Mouse (Mus musculus) hematopoietic stem cell, adult 5-6 weeks (primary cell): Measurements from ENCODE around the gene Nfkb2. TPM values are rescaled to one million over a fixed set of nuclear protein-coding genes. Genes with fewer than 3 reads are reported as not detected.

Experiments
- ATAC-seq, 2 experiments: fragments of 125-278 bp in 1 of 2; replicated peaks in 1 of 2; 2 replicates each; pipeline ENCODE4 v1.8.0; 2016 to 2017; ENCODE audit warnings: inconsistent platforms in 2 of 2, mild to moderate bottlenecking in 2 of 2, moderate number of reproducible peaks in 2 of 2, low read depth in 1 of 2, moderate TSS enrichment in 1 of 2; ENCODE audit not compliant: low FRiP score in 2 of 2, poor library complexity in 2 of 2, severe bottlenecking in 2 of 2, insufficient read depth in 1 of 2, low TSS enrichment in 1 of 2
- total RNA-seq: library from RNA; stranded (forward); fragments of 172-1452, 232-1000 nt; gene quantifications from 2 replicates; pipeline ENCODE4 v1.2.3, GENCODE M21; 2017

Gene Nfkb2
- total RNA-seq, 1 experiment from 2014 or later = 11.8 TPM

DNA sequence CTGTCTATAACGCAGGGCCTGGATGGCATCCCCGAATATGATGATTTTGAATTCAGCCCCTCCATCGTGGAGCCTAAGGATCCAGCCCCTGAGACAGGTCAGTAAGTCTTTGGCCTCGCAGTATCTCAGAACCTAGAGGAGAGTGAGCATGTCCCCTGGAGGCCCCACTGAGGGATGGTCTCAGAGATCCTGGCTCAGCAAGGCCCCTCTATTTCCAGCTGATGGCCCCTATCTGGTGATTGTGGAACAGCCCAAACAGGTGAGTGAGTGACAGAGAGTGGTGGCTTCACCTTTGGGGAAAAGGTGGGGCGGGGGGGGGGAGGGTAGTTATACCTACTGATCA lies 2.1 kb downstream of the Nfkb2 start:
- ATAC-seq = no peak

DNA sequence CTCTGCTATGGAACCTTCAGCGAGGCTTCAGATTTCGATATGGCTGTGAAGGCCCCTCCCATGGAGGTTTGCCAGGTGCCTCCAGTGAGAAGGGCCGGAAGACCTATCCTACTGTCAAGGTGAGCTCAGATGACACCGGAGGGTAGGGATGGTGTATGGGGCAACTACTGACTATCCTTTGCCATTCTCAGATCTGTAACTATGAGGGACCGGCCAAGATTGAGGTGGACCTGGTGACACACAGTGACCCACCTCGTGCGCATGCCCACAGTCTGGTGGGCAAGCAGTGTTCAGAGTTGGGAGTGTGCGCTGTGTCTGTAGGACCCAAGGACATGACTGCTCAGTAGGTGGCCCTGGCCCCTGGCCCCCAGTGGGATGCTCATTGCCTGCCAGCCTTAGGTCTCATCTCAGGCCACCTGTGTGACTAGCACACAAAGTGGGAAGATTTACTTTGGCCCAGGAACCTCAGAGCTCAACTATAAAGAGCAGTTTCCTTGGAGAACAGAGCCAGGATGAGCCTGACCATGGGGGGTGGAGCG lies 2.7 kb downstream of the Nfkb2 start:
- no peak for ATAC-seq

DNA sequence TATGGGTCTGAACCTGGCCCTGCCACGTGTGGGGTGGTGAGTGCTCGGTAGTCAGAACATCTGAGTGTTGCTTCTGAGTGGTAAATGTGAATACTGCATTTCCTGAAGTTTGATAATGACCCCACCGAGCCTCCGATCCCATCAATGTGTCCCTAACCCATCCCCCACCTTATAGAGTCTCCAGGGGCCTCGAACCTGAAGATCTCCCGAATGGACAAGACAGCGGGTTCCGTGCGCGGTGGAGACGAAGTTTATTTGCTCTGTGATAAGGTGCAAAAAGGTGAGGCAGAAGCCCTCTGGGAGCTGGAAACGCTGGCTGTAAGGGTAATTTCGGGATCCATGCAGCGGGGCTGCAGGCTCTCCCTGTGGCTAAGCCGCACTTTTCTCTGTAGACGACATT lies 3.7 kb downstream of the Nfkb2 start:
- ATAC-seq = no peak

DNA sequence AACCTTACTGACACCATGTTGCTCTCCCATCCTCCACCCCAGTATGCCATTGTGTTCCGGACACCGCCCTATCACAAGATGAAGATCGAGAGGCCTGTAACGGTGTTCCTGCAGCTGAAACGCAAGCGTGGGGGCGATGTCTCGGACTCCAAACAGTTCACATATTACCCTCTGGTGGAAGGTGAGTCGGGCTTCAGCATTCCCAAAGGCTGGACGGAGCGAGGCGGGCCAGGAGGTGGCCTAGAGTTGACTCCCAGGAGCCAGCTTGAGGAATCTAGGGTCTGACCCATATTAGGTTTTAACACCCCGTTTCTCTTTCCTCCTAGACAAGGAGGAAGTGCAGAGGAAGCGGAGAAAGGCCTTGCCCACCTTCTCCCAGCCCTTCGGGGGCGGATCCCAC lies 4.2 kb downstream of the Nfkb2 start:
- no peak for ATAC-seq

GRCm38 (mm10) chr19:46308706-46309435 lies 4.8 kb downstream of the Nfkb2 start:
- ATAC-seq = peak; percentile 31 to 44; a peak in 3 of 4 replicates

GRCm38 (mm10) chr19:46309651-46310305 lies 5.7 kb downstream of the Nfkb2 start:
- no peak for ATAC-seq

DNA sequence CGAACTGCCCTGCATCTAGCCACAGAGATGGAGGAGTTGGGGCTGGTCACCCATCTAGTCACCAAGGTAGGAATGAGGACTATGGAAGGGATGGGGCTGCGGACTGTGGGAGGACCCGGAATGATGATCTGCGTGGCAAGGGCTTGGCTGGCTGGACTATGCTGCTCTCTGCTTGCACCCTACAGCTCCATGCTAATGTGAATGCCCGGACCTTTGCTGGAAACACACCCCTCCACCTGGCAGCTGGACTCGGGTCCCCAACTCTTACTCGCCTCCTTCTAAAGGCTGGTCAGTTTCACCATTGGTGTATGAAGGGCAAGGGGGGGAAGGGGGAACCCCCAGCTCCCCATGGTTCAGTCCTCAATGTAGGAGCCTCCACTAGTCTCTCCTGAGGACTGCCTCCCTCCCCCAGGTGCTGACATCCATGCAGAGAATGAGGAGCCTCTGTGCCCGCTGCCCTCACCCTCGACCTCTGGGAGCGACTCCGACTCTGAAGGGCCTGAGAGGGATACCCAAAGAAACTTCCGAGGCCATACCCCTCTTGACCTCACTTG lies 6.3 kb downstream of the Nfkb2 start:
- ATAC-seq = no peak

DNA sequence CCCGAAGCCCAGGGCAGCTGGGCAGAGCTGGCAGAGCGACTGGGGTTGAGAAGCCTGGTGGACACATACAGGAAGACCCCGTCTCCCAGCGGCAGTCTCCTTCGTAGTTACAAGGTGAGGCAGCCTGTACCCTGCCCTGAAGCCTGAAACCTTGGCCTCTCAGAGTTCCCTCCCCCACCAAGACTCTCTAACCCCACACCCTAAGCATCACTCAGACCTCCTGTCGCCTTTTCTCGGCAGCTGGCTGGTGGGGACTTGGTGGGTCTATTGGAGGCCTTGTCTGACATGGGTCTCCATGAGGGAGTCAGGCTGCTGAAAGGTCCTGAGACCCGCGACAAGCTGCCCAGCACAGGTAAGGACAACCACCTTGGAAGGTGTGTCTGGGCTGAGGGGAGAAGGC lies 7.2 kb downstream of the Nfkb2 start:
- no peak for ATAC-seq

DNA sequence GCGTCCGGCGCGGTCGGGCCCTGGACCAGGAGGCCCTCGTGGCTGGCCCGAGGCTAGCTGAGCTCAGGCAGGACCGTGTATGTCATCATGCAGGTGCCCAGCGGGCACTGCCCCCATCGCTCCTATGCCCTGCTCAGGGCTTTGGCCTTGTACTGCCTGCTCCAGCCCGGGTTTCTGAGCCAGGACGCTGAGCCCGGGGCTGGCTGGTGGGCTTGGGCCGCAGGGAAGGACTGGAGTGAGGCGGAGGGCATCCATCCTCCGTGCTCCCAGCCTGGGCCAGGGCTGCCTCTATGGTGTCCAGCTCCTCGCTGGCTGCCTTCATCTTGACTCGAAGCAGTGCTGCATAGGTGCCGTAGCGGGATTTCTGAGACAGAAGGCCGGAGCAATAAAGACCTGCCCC lies 8.4 kb downstream of the Nfkb2 start:
- no peak for ATAC-seq

GRCm38 (mm10) chr19:46313116-46313515 lies 9.0 kb downstream of the Nfkb2 start:
- ATAC-seq = no peak

DNA sequence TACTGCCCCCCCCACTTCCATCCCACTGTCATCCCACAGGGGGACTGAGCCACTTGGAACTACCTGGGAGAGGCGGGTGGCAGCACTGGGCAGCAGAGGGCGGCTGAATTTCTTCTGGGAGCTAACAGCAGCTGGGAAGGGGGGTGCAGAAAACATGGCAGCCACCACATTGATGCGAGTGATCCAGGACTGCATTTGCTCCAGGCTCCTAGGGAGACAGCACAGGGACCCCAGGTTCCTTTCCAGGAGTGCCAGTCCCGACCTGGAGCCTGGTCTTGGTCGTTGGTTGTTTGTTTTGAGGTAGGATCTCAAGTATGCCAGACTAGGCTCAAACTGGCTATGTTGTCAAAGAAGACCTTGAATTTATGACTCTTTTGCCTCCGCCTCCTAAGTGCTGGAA lies 9.5 kb downstream of the Nfkb2 start:
- ATAC-seq = no peak

GRCm38 (mm10) chr19:46314151-46314601 lies 10.1 kb downstream of the Nfkb2 start:
- ATAC-seq = no peak

- ATAC-seq = peak; percentile 12 to 39; a peak in 2 of 4 replicates
Measured at GRCm38 (mm10) chr19:46314872-46315742, 11.0 kb downstream of the Nfkb2 start.

DNA sequence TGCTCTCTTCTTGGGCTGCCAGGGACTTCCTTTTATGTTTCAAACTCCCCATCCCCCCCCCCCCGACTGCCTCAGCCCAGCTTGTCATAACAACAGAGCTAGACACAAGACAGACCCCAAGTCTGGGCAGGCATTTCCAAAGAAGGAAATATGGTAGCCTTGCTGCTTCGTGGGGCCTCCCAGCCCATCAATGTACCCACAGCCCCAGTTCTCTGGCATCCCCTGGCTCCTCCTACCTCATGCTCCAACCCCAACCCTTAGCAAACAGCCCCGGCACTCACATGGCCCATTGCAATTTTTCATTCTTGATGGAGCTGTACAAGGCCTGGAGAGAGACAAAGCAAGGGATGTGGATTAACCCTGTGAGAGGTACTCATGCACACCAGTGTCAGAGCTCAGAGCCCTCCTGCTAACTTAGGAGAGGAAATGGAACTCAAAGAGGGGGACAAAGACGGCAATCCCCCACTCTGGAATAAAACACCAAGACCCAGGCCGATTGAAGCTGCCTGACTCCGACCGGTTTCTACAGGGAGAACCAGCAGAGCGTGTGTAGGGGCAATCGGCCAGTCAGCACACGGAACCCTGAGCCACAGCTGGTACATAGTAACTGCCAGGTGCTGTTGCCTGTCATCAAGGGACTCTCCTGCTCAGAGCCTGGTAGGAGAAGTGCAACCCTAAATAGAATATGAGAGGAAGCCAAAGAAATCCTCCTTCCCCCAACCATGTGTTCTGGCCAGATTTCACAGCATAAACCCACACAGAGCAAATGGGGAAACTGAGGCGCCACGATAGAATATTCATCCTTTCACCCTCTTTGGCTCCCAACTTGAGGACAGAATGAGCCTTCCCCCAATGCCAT lies 11.9 kb downstream of the Nfkb2 start:
- ATAC-seq = no peak

DNA sequence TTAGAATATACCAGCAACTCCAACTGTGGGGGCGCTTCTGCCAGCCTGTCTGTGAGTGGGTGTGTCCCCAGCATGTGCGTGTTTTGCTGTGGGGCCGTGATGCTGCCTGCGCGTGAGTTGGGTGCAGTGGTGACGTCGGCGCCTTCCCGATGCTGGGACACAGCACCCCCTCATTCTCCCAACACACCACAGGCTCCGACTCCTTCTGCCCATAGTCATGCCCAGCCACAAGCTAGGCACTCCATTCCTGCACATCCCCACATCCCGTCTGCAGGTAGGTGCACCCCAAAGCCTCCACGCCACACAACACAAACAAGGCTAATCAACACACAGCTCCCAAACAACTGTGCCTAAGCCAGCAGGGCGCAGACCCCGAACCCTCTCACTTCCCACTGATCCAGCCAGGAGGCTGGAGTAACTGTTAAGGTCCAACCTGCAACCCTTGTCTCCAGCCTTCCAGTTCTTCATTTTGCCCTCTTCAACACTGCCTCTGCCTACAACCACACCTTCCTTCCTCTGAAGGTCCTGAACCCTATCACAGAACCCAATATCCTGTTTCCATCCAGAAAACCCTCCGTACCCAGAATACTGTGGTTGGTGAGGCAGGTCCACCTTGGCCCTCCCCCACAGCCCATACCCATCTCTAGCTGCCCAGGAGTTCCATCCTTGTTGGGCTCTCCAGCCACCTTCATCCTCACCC lies 12.9 kb downstream of the Nfkb2 start:
- ATAC-seq = peak; percentile 12 to 39; a peak in 3 of 4 replicates

- ATAC-seq = no peak
Measured at GRCm38 (mm10) chr19:46317546-46317885, 13.4 kb downstream of the Nfkb2 start.
